Comparison of ENCODE assay signal across 10 mouse cellular contexts in the genomic region with DNA sequence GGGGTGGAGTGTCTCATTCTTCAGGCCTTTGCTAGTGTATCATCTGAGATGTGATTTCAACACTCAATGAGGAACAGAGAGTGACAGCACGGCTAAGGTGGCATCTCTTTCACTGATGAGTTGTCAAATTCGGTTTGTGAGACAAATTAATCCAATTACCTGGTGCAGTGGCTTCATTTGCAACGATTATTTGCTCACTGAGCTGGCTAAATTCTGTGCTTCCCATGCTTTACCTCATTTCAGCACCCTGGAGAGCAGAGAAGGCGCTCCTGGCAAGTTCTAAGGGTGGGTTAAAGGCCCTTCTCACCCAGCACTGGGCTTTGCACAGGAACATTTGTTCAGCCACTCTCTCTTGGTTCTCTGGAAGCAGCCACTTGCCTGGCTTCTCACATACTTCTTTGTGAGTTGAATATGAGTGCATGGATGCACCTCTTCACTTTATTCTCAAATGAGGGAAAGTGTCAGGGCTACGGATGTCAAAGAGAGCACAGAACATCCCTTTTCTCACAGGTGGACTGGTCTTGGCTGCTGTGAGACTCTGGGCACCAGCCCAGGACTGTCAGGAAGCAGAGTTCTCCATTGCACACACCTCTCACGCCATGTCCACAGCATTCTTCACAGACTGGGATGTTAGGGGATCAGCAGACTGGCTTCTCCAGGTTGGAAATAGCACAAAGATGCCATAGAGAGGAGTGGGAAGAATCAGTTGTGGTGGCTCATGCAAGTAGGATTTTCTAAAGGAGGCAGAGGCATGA.
DNase-seq lines count a peak whose midpoint lies in the region.
"Had no signal": no experiment of that assay in that cellular context is flagged by ENCODE, and none has a peak within 500 bp of the region (broad histone marks: within the 10 kb centered on the region; RNA-seq: fewer than 3 reads in every experiment).

No protein-coding gene starts in this region.

- 47% methylated on average over 6 of the region's 6 CpGs for WGBS in limb, embryonic 10.5 days

- H3K4me3 ChIP-seq in limb, embryonic 10.5 days: no peak overlapping the region
- H3K4me3 ChIP-seq: myocyte had no signal

- H3K27me3 ChIP-seq in limb, embryonic 10.5 days (ENCODE audit: low read depth, poor library complexity, severe bottlenecking): no peaks in the 10 kb centered on the region

- H3K9me3 ChIP-seq in limb, embryonic 10.5 days (replicated peaks): no peaks in the 10 kb centered on the region

- DNase-seq in adrenal gland, postnatal 14 days: peak; percentile 48
- no peak for DNase-seq in adrenal gland, adult 18-20 months (ENCODE audit: low spot score in 2 of 2)
- DNase-seq in kidney, postnatal 4 days: peak; percentile 64 to 74
- no peak for DNase-seq in kidney, adult 11 months
- DNase-seq in R1 (ENCODE audit: low read depth, low spot score): peak; percentile 46
- DNase-seq in limb, embryonic 10.5 days (ENCODE audit: low spot score): peak; percentile 47
- no peak for DNase-seq in right cerebral cortex, postnatal 4 days
- no peak for DNase-seq in thymus, adult 18-20 months

- no peaks in the 10 kb centered on the region for H3K4me1 ChIP-seq in limb, embryonic 10.5 days

- no peaks in the 10 kb centered on the region for H3K36me3 ChIP-seq in limb, embryonic 10.5 days

- H3K27ac ChIP-seq in limb, embryonic 10.5 days: no peak overlapping the region
- H3K27ac ChIP-seq: liver, embryonic 14.5 days had no signal

Comparison
In these comparisons a context has a peak if more than half of its experiments do, and no peak if none do; other contexts are left out.
1. DNase-seq: peak in adrenal gland, postnatal 14 days (single experiment), kidney, postnatal 4 days (2 of 2), R1 (single experiment) and limb, embryonic 10.5 days (single experiment); none in adrenal gland, adult 18-20 months (0 of 2), kidney, adult 11 months (single experiment), right cerebral cortex, postnatal 4 days (single experiment) and thymus, adult 18-20 months (0 of 2).